Mouse (Mus musculus) kidney, embryonic 14.5 days (tissue): Measurements from ENCODE around the gene Trim7. TPM values are rescaled to one million over a fixed set of nuclear protein-coding genes. Genes with fewer than 3 reads are reported as not detected.

Experiments used
- ATAC-seq: fragments of 200-750 bp; cut with Nextera tagmentation; 2 replicates; pipeline ENCODE4 v1.8.0; 2017; ENCODE audit warnings: moderate number of reproducible peaks, mild to moderate bottlenecking, moderate TSS enrichment, moderate library complexity; ENCODE audit not compliant: low FRiP score, low TSS enrichment
- H3K27ac ChIP-seq: fragments of 300-500 bp; sonication (generic); 2 replicates; pipeline ENCODE4 v1.5.1; 2014; ENCODE audit warnings: low read depth, mild to moderate bottlenecking, low read length, moderate library complexity, mixed read lengths
- H3K27me3 ChIP-seq: fragments of 300-500 bp; sonication (generic); 2 replicates; pipeline ENCODE4 v1.6.1; 2014; ENCODE audit warnings: mild to moderate bottlenecking, low read length; ENCODE audit not compliant: control insufficient read depth, insufficient read depth
- H3K36me3 ChIP-seq: fragments of 300-500 bp; sonication (generic); 2 replicates; pipeline ENCODE4 v1.6.1; 2014; ENCODE audit warnings: low read length, mixed read lengths; ENCODE audit not compliant: control insufficient read depth, insufficient read depth
- H3K4me1 ChIP-seq: fragments of 300-500 bp; sonication (generic); 2 replicates; pipeline ENCODE4 v1.6.1; 2014; ENCODE audit warnings: low read length, mixed read lengths; ENCODE audit not compliant: control insufficient read depth, insufficient read depth
- H3K4me2 ChIP-seq: fragments of 300-500 bp; sonication (generic); replicated peaks from 2 replicates; pipeline ENCODE4 v1.6.1; 2014; ENCODE audit warnings: low read depth, mild to moderate bottlenecking, low read length
- H3K4me3 ChIP-seq: fragments of 300-500 bp; sonication (generic); 2 replicates; pipeline ENCODE4 v1.5.1; 2014; ENCODE audit warnings: mild to moderate bottlenecking, low read length
- H3K9ac ChIP-seq: fragments of 300-500 bp; sonication (generic); 2 replicates; pipeline ENCODE4 v1.6.1; 2014; ENCODE audit warnings: low read depth, mild to moderate bottlenecking, low read length, moderate library complexity
- H3K9me3 ChIP-seq: fragments of 300-500 bp; sonication (generic); 2 replicates; pipeline ENCODE4 v1.6.1; 2016; ENCODE audit warnings: low read length; ENCODE audit not compliant: control insufficient read depth
- WGBS: fragments of 180-500 bp; shearing (Covaris S2); extraction: QIAGEN DNeasy Blood & Tissue Kit; methylation state at CpG from one replicate; pipeline ENCODE4 v1.1.7; 2014; 5-methylcytosine and 5-hydroxymethylcytosine counted together
- polyA plus RNA-seq: library from polyadenylated mRNA; unstranded; fragments of >200 nt; fragmentation: Nextera tagmentation; extraction: Ambion mirVana; gene quantifications from 2 replicates; pipeline ENCODE4 v1.2.1, GENCODE M21; 2014

Trim7 gene
- polyA plus RNA-seq, 1 experiment from 2014 or later: 2.9 TPM

- Histone ChIP-seq H3K4me2 (no peak overlapping the region), H3K9ac (no peak overlapping the region), H3K27ac (no peak overlapping the region), H3K4me1 (no peaks in the 10 kb centered on the region), H3K36me3 (no peaks in the 10 kb centered on the region), H3K4me3 (no peak overlapping the region), H3K9me3 (peaks cover 6% of the 10 kb centered on the region; the same call in 1 of the 2 replicates), H3K27me3 (no peaks in the 10 kb centered on the region)
- WGBS: 69% methylated on average over 5 of the region's 5 CpGs
- no peak for ATAC-seq
Measured at GRCm38 (mm10) chr11:48846881-48847280, 20.9 kb downstream of the Trim7 start.

DNA sequence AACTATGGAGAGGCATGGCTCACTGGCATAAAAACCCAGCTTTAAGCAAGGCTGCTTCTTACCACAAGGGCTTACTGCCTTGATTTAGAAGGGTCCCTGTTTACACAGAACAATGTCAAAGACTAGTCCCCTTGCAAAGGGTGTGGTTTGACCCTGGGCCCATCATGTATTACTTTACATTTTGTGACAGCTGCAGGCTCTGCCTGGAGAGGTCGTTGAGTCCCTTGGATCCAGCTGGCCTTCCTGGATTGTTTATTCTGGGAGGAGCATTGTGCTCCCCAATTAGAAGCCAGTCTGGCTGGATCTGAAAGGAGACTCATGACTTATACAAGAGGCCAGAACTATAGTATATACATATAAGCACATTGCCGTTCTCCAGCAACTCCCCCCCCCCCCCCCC, 24.3 kb downstream of the Trim7 start:
- H3K27ac ChIP-seq: no peak overlapping the region
- H3K27me3 ChIP-seq: no peaks in the 10 kb centered on the region
- H3K4me2 ChIP-seq: no peak overlapping the region
- ATAC-seq: no peak
- H3K9ac ChIP-seq: no peak overlapping the region
- 0 out of 2 replicates have a peak, but pooled peaks cover 7% of the 10 kb centered on the region for H3K4me1 ChIP-seq
- no peaks in the 10 kb centered on the region for H3K36me3 ChIP-seq
- 38% methylated on average over 2 of the region's 2 CpGs for WGBS
- no peak overlapping the region for H3K4me3 ChIP-seq
- H3K9me3 ChIP-seq: peaks cover 6% of the 10 kb centered on the region; the same call in 1 of the 2 replicates

GRCm38 (mm10) chr11:48851270-48851995, 25.5 kb downstream of the Trim7 start:
- H3K4me2 ChIP-seq: no peak overlapping the region
- peaks cover 6% of the 10 kb centered on the region; the same call in 1 of the 2 replicates for H3K9me3 ChIP-seq
- no peak for ATAC-seq
- 0 out of 2 replicates have a peak, but pooled peaks cover 7% of the 10 kb centered on the region for H3K4me1 ChIP-seq
- H3K4me3 ChIP-seq: no peak overlapping the region
- H3K9ac ChIP-seq: no peak overlapping the region
- H3K27me3 ChIP-seq: no peaks in the 10 kb centered on the region
- H3K27ac ChIP-seq: no peak overlapping the region
- WGBS: 77% methylated on average over 4 of the region's 4 CpGs
- H3K36me3 ChIP-seq: no peaks in the 10 kb centered on the region

DNA sequence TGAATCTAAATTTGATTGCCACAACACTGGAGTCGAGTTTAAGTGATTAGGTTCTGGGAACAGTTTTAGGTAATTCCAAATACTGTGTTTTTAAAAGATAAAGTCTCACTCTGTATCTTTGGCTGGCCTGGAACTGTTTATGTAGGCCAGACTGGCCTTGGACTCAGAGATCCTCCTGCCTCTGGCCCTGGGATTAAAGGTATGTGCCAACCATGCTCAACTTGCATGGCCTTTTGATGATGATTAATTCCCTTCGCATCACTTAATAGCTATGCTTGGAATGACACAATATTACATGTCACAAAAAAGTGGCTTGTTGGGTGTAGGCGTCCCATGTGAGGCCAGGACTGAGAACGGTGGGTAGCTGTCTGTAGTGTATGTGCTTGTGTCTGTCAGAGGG, 26.2 kb downstream of the Trim7 start:
- Histone ChIP-seq H3K4me2 (no peak overlapping the region), H3K4me1 (0 out of 2 replicates have a peak, but pooled peaks cover 7% of the 10 kb centered on the region), H3K27me3 (no peaks in the 10 kb centered on the region), H3K36me3 (no peaks in the 10 kb centered on the region), H3K27ac (no peak overlapping the region), H3K4me3 (no peak overlapping the region), H3K9ac (no peak overlapping the region), H3K9me3 (peaks cover 6% of the 10 kb centered on the region; the same call in 1 of the 2 replicates)
- ATAC-seq: no peak
- 72% methylated on average over 4 of the region's 4 CpGs for WGBS

DNA sequence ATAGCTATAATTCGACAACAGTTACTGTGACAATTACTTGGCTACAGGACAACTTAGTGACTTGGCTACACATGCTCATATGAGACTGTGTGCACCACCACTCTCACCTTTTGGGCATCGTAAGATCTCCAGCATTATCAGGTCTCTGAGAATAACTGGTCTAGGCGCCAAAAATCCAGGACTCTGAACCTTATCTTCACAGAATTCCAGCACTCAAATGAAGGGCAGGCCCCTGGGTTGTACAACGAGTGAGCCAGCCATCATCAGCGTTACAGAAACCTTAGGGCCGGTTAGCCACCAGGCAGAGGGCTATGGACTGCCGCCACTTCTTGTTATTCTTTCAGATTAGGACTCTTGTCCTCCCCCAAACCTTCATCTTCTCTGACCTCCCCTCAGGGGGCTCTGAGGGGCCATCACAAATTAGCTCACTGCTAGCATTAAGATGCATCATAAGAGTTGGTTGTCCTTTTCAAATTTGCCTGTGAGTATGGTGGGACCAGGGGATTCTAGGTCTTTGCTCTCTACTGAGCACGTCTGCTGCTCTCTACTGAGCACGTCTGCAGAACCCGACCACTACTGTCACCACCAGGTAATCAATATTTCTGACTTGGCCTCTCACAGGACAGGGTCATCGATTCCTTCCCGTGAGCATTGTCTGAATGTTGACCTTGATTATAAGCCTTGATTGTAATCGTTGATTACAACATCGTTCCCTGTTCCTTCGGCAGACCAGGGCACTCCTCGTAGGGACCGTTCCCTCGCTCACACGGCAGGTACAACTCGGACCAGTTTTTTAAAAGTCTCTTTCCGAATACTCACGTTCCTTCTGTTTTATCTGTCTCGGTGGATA, 26.9 kb downstream of the Trim7 start:
- no peak overlapping the region for H3K27ac ChIP-seq
- H3K4me1 ChIP-seq: 0 out of 2 replicates have a peak, but pooled peaks cover 7% of the 10 kb centered on the region
- peak overlapping the region; percentile 76 for H3K4me2 ChIP-seq
- H3K27me3 ChIP-seq: no peaks in the 10 kb centered on the region
- peak overlapping the region; percentile 56 for H3K4me3 ChIP-seq
- H3K9ac ChIP-seq: peak overlapping the region; percentile 44
- no peaks in the 10 kb centered on the region for H3K36me3 ChIP-seq
- WGBS: 8% methylated on average over 23 of the region's 23 CpGs
- H3K9me3 ChIP-seq: peaks cover 6% of the 10 kb centered on the region; the same call in 1 of the 2 replicates
- ATAC-seq: no peak

DNA sequence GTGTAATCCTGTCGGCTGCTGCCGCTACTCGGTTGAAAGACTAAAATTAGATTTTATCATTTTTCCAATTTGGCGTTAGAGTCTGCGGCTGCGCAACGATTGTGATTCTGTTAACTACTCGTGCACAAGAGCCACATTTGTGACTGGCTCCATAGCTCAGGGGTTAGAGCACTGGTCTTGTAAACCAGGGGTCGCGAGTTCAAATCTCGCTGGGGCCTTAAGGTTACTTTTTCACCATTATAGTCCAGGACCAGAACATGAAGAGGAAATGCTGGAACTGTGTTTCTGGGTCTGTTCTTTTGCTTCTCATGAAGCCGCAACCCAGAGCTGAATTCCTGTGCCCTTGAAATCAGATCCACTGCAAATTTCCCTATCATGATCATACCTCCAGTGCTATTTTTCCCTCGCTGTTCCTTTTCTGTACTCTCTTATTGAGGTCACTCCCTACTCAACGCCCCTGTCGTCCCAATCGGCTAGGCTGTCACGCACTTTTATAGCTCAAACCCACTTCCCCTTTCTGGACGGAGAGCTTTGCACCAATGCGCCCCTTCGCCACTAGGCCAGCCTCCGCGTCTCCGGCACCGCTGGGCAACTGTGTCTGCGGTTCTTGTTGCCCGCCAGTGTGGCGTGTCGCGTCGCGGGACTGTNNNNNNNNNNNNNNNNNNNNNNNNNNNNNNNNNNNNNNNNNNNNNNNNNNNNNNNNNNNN, 27.7 kb downstream of the Trim7 start:
- H3K4me1 ChIP-seq: peaks cover 11% of the 10 kb centered on the region; the same call in 1 of the 2 replicates
- peaks cover 6% of the 10 kb centered on the region; the same call in 1 of the 2 replicates for H3K9me3 ChIP-seq
- no peaks in the 10 kb centered on the region for H3K27me3 ChIP-seq
- H3K27ac ChIP-seq: no peak overlapping the region
- peak overlapping the region; percentile 44 for H3K9ac ChIP-seq
- peak overlapping the region; percentile 76 for H3K4me2 ChIP-seq
- H3K36me3 ChIP-seq: no peaks in the 10 kb centered on the region
- peak; percentile 53 for ATAC-seq
- under 1% methylated on average over 31 of the region's 31 CpGs for WGBS
- H3K4me3 ChIP-seq: peak overlapping the region; percentile 56

GRCm38 (mm10) chr11:48859014-48859413, 33.1 kb downstream of the Trim7 start:
- H3K4me3 ChIP-seq: peak overlapping the region; percentile 45
- H3K4me1 ChIP-seq: peaks cover 7% of the 10 kb centered on the region; the same call in 1 of the 2 replicates
- H3K9me3 ChIP-seq: no peaks in the 10 kb centered on the region
- ATAC-seq: no peak
- no peaks in the 10 kb centered on the region for H3K36me3 ChIP-seq
- no peak overlapping the region for H3K27ac ChIP-seq
- H3K4me2 ChIP-seq: peak overlapping the region; percentile 83
- no peak overlapping the region for H3K9ac ChIP-seq
- peaks cover 6% of the 10 kb centered on the region; the same call in 1 of the 2 replicates for H3K27me3 ChIP-seq
- WGBS: 0% methylated on average over 6 of the region's 6 CpGs

DNA sequence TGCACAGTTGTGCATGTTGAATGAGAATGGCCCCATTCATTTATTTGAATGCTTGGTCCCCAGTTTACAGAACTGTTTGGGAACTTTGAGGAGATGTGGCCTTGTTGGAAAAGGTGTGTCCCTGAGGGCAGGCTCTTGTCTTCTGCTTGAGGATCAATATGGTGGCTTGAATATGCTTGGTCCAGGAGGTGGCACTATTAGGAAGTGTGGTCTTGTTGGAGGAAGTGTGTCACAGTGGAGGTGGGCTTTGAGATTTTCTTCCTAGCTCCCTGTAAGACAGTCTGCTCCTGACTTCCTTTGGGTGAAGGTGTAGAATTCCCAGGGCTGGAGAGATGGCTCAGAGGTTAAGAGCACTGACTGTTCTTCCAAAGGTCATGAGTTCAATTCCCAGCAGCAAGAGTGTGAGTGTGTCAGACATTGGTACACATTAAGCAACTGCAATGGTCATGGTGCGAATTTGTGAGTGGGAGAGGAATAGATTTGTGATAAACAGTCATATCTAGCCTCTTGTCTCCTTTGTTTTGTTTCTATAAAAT, 36.9 kb downstream of the Trim7 start:
- 86% methylated on average over 1 of the region's 1 CpGs for WGBS

More for the DNA sequence above, 36.9 kb downstream of the Trim7 start:
- H3K4me3 ChIP-seq: no peak overlapping the region
- no peak overlapping the region for H3K4me2 ChIP-seq
- H3K27ac ChIP-seq: no peak overlapping the region
- ATAC-seq: no peak
- peaks cover 5% of the 10 kb centered on the region; the same call in 1 of the 2 replicates for H3K36me3 ChIP-seq
- peaks cover 6% of the 10 kb centered on the region; the same call in 1 of the 2 replicates for H3K27me3 ChIP-seq
- H3K4me1 ChIP-seq: peaks cover 4% of the 10 kb centered on the region; the same call in 1 of the 2 replicates
- H3K9ac ChIP-seq: no peak overlapping the region
- no peaks in the 10 kb centered on the region for H3K9me3 ChIP-seq
